Mouse (Mus musculus) cerebellum, adult 11-12 months (tissue): ENCODE results near the gene Gm15737.

Experiments used
- DNase-seq: peaks from one replicate; pipeline ENCODE4 v3.0.0; 2022

Gene Gm15737

DNA sequence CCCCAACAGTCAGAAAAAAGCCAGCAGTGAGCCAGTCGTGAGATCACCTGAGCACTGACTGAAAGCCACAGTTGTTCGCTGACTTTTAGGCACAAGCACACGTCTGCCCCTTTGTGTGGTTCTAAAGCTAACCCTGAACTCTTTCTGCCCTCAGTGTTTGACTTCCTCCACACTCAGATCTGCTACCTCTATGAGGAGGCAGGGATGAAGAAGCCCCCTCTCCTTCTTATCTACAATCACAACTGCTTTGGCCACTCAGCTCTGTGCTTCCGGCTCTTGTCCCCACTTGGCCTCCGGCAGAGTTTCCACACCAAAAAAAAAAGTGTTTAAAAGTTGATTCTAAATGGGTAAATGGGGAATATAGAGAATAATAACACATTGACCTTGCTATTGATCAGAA lies 7.0 kb downstream of the Gm15737 start:
- no peak for DNase-seq

DNA sequence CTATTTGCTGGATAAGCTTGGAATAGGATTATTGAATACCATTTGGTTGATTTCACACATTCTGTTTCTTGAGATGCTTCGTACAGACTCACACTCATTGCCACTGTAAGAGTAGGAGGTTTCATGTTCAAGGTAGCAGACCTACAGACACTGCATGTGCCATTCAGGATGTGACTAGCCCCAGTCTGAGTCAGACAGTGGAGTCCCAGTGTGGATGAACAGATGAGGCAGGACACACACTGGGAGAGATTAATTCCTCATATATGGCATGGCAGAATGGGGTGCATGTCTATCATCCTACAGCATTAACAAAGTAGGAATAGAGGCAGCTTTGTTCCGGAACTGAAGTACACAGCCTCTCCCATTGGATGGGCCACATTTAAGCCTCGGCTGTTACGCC lies 8.1 kb downstream of the Gm15737 start:
- no peak for DNase-seq

DNA sequence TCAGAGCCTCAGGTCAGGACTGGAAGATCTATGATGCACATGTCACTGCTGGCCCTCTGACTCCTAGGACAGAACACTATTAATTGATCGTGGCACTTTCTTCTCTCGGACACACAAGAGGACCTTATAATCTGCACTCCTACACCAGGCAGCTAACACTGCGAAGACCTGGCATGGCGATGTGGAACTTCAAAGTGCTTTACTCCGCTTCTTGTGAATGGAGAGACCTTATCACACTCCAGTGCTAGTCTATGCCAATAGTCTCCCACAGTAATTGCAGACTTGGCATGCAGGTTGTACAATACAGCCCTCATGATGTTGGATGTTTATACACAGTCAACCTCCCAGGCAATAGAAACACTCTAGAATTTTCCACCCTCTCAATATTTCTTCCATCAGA lies 9.6 kb downstream of the Gm15737 start:
- DNase-seq = no peak

- no peak for DNase-seq
These were observed 10.6 kb downstream of the Gm15737 start for GRCm38 (mm10) chr6:92879700-92880265.

GRCm38 (mm10) chr6:92882446-92882845 lies 13.3 kb downstream of the Gm15737 start:
- no peak for DNase-seq

- no peak for DNase-seq
These were observed 14.2 kb downstream of the Gm15737 start for GRCm38 (mm10) chr6:92883131-92883900.

GRCm38 (mm10) chr6:92891535-92891934 lies 22.4 kb downstream of the Gm15737 start:
- no peak for DNase-seq

DNA sequence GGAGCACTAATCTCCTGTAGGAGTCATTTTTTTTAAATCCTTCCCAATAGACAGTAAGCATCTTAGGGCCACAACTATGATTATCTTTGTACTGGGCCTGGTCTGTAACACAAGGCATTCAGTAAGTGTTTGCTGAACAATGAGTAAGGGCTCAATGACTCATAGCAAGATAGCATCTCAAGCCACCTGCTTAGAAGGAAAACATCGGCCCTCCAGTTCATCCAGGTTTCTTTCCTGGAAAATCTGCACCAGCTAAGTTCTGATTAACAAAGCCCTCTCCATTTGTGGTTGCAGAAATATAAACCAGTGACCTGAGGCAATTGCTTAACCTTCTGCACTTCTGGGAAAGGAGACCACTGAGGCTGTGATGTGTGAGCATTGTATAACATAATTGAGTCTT lies 34.9 kb downstream of the Gm15737 start:
- no peak for DNase-seq

DNA sequence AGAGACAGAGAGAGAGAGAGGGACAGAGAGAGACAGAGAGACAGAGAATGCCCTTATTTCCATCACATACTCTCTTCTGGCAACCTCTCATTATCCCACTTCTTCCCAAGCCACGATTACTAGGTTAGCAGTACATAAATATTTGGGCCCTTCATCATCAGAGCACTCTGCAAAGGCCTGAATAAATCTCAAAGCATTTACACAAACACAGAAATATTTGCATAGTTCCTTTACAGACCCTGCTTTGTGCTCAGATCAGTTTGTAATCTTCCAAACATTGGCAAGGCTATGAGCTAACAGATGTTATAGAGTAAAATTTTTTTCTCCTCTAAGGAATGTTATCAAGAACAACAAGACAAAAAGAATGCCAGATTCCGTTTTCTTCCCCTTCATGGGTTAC lies 35.3 kb downstream of the Gm15737 start:
- no peak for DNase-seq

GRCm38 (mm10) chr6:92905922-92906321 lies 36.8 kb downstream of the Gm15737 start:
- DNase-seq = no peak

DNA sequence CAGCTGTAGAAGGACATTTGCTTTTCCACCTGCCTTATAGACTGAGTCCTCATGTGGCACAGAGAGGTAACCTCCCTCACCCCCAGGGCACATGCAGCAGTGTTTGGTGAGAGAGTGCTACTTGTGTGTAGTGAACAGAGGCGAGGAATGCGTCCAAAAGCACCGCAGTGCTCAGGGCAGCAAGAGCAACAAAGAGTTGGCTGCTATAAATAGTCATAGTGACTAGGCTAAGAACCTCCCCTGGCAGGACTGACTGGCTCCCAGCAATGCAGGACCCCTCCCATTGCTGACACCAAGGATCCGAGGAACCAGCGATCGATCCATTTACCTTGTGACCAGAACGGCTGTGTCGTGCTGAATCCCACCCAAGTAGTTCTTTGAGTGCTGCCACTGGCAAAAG lies 40.2 kb downstream of the Gm15737 start:
- no peak for DNase-seq

DNA sequence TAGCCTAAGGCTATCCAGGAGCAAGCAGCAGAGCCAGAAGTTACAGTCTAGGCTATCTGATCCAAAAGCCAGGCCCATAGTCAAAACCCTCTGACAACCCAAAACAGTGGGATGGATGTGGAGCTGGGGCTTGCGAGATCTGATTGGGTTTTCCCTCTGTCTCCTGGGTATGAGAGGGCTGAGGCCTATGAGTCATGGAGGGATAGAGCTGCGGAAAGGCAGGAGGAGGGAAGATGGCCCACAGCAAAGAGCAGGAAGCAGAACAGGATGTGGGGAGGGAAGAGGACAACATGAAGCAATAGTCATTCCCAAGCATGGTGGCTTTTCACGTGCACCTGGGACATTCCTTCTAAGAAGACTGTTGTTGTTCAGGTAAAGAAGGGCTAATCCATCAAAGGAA lies 41.5 kb downstream of the Gm15737 start:
- no peak for DNase-seq

DNA sequence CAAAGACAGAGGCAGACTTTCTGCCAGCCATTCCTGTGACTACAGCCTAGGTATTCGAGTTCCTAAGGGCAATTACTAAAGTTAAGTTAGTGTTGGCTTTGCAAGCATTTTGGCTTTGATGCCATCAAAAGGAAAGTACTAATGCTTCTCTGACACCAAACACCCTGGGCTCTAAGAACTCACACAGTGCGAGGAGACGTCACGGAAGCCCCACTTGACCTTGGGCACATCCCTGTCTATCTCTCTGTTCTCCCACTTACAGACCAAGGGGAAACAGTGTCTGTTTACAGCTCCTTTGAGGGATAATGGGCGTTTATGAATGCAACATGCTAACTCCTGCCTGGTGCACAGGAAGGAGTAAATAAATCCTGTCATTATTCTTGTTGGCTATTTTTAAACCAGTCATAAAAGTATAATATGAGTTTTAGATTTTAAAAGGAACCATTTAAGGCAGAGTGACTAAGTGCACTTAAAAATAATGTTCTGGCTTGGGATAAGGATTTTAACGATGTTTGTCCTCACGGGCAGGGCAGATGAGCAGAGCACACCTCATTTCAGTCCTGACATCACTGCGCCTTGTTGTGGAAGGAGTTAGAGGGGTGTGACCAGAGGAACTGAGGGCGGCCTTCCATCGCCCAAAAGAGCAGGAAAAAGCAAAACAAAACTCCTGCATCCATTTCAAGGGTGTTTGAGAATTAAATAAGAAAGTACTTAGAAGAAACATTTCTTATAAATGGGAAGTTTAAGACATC lies 52.0 kb downstream of the Gm15737 start:
- no peak for DNase-seq

DNA sequence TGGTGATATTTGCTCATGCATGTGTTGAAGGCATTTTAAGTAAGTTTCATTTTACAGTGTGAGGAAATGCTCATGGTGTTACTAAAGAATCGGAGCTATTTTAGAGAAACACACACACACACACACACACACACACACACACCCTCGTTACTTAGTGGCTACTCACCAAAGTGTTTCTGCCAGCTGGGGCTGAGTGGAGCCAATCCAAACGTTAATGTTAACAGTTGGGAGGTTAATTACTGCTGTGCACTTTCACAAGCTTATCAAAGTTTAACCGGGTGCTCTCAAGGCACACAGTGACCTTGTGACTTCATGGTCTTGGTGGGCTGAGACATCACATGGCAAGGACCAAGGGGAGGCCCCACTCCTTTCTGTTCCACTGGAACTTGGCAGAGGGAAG lies 52.7 kb downstream of the Gm15737 start:
- no peak for DNase-seq

DNA sequence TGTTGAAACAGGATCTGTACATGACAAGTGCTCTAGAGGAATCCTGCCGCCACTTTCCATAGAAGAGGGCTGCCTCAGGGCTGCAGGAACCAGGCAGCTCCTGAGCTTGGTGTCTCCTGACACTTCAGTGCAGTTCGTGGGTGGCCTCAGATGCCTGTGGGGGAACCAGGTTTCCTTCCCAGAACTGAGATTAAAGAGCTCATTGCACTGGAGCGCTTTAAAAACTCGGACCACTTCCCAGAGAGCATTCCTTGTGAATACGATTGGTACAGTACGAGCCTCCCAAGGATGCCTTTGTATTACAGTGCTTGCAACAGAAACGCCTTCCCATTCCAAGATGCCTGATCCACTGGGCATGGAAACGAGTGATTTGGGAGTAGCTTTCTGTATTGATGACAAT lies 55.4 kb downstream of the Gm15737 start:
- no peak for DNase-seq

DNA sequence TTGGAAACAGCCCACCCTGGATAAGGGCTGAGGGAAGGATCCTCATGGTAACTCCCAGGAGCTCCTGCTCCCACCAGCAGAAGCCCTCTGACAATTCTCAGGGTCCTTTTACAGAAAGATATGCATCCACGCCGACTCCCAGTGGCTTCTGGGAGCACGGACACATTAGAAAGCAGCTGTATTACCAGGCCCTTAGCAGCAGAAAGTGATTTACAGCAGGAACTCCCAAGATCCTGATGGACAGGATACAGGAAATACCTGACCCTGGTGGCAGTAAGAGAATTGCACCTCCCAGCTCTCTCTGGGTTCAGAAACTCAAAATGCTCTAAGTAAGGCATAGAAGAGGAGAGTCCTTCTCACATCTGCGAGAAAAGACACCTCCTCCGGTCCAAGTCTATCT lies 59.1 kb downstream of the Gm15737 start:
- DNase-seq = no peak
